Mouse (Mus musculus) liver, embryonic 14.5 days (tissue): ENCODE results near the gene Gm14137.

Experiments used
- CTCF ChIP-seq: IDR thresholded peaks from 2 replicates; pipeline ENCODE4 v1.5.1; 2016; ENCODE audit warnings: antibody characterized with exemption, low read depth, control low read depth
- EP300 ChIP-seq: IDR thresholded peaks from 2 replicates; pipeline ENCODE4 v1.6.1; 2016; ENCODE audit warnings: antibody characterized with exemption, low read depth

DNA sequence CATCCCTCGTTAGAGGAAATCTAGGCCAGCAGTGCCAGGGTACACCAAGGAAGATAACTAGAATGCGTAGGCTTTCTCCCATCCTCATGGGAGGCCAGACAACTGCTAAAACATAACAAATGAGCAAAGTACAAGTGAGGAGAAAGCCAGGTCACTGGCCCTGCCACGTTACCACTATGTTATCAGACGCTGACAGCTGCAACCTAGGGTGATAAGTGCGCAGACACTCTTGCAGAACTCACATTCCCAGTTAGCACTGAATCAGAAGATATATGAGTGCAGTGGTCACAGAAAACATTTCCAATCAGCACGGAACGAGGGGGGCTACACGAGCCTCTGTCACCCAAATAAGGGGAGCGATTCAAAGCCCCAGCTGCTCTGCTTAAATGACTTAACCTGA lies 18.9 kb upstream of the Gm14137 start:
- TF ChIP-seq CTCF (no peak), EP300 (peak; percentile 95)
